Mouse (Mus musculus) hematopoietic multipotent progenitor cell, adult 10-12 weeks (in vitro differentiated cells): ENCODE results near the gene Gal. TPM values are rescaled to one million over a fixed set of nuclear protein-coding genes. Genes with fewer than 3 reads are reported as not detected.

ENCODE experiments used
- polyA plus RNA-seq: library from polyadenylated mRNA; stranded (reverse); fragments of >175 nt; gene quantifications from 2 replicates; pipeline ENCODE4 v1.2.3, GENCODE M21; 2012; ENCODE audit warnings: low replicate concordance

Gene Gal
- polyA plus RNA-seq: 0.48 TPM in 1 of 2 replicates, not detected in the other

GRCm38 (mm10) chr19:3414268-3414733, at the start of gene Gal:
Gene Gal, minus strand, starts transcription at chr19:3414544.

GRCm38 (mm10) chr19:3388629-3389057, 25.7 kb downstream of the Gal start, which contains the start of gene Tesmin:
Gene Tesmin, plus strand, starts transcription at chr19:3388857.

Other genes starting within 250 kb of the Gal start
- 2.6 and 35.0 TPM in 2 replicates for gene Mrpl21, start 131.6 kb downstream of the Gal start, polyA plus RNA-seq
- gene Ighmbp2, start 131.5 kb downstream of the Gal start, polyA plus RNA-seq: 6.3 and 10.7 TPM in 2 replicates
- gene Cpt1a, start 92.2 kb downstream of the Gal start, polyA plus RNA-seq: 18.9 and 36.5 TPM in 2 replicates
- 0.61 and 1.4 TPM in 2 replicates for gene Tesmin, start 25.7 kb downstream of the Gal start, polyA plus RNA-seq
- 17.7 and 86.1 TPM in 2 replicates for gene Ppp6r3, start 161.2 kb upstream of the Gal start, polyA plus RNA-seq